Mouse (Mus musculus) effector memory CD4-positive, alpha-beta T cell, adult 7 months (primary cell): ENCODE results near the gene Ccdc190. TPM values are rescaled to one million over a fixed set of nuclear protein-coding genes. Genes with fewer than 3 reads are reported as not detected.

Experiments used
- polyA plus RNA-seq: library from polyadenylated mRNA; unstranded; fragments of 100-300 nt; shearing (Covaris generic); gene quantifications from one replicate; pipeline ENCODE4 v1.2.1, GENCODE M21; 2017

Gene Ccdc190
- polyA plus RNA-seq, result not detected

GRCm38 (mm10) chr1:169928454-169928971, at the start of gene Ccdc190:
TSS of gene Ccdc190 (plus strand) at chr1:169928648.

GRCm38 (mm10) chr1:169968792-169969515, 40.5 kb downstream of the Ccdc190 start, which contains the start of gene Hsd17b7:
TSS of gene Hsd17b7 (minus strand) at chr1:169969241.

Other genes starting within 250 kb of the Ccdc190 start
- not detected for gene Rgs4, start 181.0 kb upstream of the Ccdc190 start, polyA plus RNA-seq
- gene Hsd17b7, start 40.6 kb downstream of the Ccdc190 start, polyA plus RNA-seq, result 7.9 TPM
- 0.41 TPM for gene Ddr2, start 182.1 kb downstream of the Ccdc190 start, polyA plus RNA-seq
- gene Uap1, start 246.3 kb downstream of the Ccdc190 start, polyA plus RNA-seq, result 67.3 TPM